Mouse (Mus musculus) heart, adult 18-20 months (tissue): Measurements from ENCODE around the gene Ptprm. TPM values are rescaled to one million over a fixed set of nuclear protein-coding genes. Genes with fewer than 3 reads are reported as not detected.
A peak's percentile ranks its signal among the peaks of the same experiment; 100 is the strongest.

Experiments
- DNase-seq, 2 experiments: peaks; one replicate each; pipeline ENCODE4 v3.0.0; 2021 to 2022; ENCODE audit warnings: mixed read lengths in 1 of 2
- total RNA-seq, 2 experiments: library from RNA; stranded (reverse); gene quantifications; 2 replicates each; pipeline ENCODE4 v1.2.3; 2021

Ptprm gene
- total RNA-seq, 2 experiments from 2014 or later = 80.1 to 86.3 TPM

DNA sequence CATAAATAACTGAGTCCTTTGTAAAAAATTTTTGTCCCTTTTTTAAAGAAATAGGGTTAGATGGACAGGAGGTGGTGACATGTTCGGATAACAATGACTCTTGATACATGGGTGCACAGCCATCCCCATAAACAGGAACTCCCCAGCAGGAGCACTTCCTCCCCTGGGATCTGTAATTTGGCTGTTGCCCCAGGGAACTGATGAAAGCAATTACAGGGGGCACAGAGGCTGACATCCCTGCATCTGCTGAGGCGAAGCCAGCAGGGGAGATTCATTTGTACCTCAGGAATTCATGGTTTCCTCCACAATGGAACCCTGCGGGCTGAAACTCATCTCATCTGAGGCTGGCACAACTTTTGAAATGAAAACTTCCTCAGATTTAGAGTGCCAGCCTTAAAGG lies 140.5 kb downstream of the Ptprm start:
- DNase-seq = peak; percentile 45 to 72

DNA sequence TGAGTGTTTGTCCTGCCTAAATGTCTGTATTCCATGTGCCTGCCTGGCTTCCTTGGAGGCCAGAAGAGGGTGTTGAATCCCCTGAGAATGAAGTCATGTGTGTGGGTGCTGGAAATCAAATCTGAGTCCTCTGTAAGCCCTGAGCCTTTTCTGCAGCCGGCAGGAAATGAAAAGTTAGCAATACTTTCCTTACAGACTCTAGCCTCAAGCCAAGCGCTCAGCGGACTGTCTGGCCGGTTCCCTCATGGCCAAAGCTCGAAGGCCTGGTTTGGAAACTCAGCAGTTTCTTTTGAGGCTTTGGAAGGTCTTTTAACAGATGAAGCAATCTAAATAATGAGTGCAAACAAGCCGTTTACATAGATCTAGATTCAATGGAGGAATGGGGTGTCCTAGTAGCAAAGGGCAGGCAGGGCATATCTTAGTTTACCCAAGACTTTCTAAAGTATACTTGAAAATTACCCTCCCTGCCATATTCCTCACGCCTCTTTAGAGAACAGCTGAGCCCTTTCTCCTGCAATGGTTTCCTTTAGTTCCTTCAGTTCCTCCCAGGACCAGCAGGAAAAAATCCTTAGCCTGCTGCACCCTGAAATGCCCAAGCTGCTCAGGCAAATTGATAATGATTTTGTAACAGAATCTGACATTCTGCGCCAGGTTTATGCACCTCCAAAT lies 144.4 kb downstream of the Ptprm start:
- DNase-seq = no peak

DNA sequence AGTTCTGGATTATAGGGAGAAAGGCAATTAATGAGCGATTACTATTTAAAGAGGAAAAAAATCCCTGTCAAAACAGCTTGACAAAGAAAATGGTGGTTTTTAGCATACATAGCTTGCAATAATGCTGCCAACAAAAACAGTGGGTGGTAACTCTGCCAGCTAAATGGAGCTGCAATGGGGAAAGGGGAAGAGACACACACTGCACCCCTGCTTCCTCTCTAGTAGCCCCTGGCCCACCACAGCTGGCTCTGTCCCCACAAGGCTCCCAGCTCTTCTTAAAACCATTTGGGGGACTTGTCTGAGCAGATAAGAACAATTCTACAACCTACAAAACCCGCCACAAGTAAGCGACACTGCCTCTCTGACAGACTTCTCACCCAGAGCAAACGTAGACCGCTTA lies 145.7 kb downstream of the Ptprm start:
- no peak for DNase-seq

DNA sequence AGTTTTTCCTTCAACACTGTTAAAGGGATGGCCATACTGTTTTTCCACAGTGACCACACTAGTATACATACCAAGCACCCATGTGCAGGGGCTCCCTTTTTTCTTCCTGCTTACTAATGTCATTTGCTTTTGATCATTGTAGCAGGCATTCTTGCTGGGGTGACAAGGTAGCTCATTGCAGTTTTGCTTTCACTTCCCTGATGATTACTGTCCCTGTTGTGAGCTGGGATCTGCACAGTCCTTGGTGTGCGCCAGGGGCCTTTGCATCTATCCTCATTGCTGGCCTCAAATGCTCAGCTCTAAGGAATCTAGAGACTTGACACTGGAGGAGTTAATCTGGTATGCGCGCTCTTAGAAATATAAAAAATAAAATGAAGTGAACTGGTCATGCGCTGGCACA lies 147.3 kb downstream of the Ptprm start:
- DNase-seq = no peak

DNA sequence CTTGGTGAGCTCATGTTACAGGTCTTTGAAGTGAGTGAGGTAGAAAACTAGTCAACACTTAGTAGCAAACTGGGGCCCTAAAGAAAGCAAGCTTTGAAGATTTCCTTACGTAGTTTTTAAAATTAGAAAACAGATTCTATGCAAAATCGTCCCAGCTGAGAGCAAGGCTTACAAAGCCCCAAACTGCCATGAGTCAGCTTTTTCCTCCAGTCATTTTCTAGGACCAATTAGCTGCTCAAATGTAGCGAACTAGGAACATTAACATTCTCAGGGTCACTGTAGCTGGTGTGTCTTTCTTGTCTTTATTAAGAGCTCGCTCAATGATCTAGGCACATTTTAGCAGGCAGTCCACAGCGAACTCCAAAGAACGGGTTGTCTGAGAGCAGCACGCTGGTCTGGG lies 153.1 kb downstream of the Ptprm start:
- no peak for DNase-seq

DNA sequence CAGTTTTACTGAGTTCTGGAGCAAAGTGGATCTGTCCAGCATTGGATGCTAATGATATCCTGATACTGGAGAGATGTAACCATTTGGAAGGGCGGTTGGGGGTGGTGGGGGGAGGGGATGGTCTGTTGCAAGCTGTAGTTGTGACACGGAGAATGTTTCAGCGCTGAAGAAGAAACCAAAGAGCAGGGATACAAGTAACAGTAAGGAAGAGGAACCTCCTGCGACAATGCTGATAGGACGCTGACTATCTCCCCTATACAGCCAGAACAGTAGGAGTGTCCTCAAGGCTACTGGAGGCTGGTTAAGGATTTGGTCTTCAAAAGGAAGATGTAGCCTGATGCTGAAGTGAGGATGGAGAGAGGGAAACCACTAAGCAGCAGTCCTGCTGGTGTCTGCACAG lies 160.5 kb downstream of the Ptprm start:
- DNase-seq = no peak

DNA sequence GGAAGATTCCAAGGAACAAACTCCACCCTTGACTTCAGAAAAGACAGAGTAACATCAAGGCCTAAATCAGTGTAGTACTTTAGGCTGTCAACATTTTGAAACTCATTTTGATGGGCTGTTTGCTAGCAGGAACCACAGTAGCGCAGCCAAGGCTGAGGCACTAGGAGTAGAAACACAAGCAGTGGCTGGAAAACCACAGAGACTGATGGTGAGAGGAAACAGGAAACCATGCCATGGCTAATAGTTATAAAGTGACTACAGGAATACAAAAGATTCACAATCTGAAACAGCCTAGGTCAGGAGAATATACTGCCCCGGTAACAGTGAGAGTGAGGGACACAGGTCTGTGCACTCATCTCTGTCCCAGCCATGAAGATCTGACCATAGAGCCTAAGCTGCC lies 165.7 kb downstream of the Ptprm start:
- no peak for DNase-seq

DNA sequence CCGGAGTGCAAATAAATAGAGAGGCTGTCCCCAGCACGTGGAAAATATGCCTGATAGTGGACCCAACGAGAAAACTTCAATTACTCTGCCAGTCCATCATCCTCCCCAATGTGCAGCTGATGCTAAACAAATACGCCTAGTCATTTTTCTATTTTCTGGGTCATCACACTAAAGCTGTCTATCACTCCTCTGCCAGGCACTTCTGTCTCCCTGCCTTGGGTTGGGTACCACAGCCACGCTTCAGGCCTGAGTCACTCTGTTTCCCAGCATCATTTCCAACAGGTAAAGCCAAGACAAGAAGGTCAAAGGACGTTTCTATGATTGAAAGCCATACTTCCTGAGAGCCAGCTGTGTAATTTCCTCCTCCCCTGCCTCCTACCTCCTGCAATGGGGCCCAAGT lies 167.4 kb downstream of the Ptprm start:
- no peak for DNase-seq

DNA sequence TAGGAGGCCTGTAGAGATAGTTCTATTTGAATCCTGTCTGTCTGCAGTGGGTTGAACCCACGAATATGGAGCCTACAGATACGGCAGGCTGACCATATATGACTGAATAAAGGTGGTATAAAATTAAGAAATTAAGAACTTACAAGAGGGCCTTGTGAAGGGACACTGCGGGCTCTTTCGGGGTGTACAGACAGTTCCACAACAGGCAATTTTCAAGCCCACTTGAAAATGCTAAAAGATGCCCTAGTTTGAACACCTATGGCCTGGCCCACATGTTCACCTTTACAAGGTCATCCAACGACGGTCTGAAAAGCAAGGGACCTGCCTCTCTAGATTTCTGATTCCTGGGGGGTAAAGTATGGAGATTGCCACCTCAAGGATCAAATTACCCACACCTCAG lies 168.3 kb downstream of the Ptprm start:
- DNase-seq = no peak

DNA sequence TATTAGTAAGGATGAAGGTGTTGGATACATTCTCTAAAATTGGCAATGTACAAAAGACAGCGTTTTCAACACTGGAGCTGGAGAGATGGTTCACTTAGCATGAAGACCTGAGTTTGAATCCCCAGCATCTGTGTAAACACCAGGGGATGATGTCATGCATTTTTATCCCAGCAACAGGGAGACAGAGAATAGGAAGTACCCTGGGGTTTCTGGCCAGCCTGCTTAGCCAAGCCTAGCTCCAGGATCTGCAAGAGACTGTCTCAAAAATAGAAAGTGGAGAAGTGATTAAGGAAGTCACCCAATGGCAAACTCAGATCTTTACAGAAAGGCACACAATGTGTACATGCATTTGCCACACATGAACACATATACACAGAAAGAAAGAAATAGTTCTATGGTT lies 174.8 kb downstream of the Ptprm start:
- no peak for DNase-seq

DNA sequence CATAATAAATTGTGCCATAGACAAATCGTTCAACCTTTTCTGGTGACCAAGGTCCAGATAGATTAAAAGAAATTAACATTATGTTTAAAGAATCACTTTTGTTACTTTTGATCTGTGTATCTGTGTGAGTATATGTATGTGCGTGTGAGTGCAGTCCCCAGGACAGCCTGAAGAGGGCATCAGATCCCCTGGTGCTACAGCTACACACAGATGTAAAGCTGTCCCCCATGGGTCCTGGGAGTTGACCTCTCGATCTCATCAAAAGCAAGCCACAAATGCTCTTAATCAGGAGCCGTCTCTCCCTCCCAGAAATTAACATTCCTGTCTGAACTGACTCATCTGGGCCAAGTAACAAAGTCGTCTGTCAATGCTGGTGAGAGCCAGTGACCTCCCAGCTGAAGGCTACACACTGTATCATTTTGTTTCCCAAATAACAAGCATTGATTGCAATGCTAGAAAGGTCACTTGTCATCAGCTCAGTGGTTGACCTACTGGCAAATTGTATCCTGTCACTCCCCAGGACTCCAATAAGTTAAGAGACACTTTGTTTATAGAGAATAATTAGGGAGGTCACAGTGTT lies 175.5 kb downstream of the Ptprm start:
- DNase-seq = no peak

DNA sequence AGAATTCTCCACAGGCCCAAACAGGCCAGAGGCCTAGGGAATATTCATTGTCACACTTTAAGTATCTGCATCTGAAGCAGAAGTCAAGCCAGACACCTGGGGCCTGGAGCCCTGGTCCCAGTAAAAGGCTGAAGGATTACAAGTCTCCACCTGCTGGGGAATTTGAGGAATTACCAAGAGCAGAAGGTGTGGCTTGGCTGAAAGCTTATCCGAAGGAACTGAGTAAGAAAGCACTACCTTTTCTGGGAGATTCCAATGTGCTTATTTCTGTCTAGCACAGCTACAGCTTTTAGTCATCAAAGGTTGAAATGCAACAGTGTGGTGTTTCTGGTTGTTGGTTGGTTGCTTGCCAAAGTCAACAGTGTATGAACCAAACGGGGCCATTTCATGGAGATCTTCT lies 178.4 kb downstream of the Ptprm start:
- peak; percentile 54 to 67 for DNase-seq

DNA sequence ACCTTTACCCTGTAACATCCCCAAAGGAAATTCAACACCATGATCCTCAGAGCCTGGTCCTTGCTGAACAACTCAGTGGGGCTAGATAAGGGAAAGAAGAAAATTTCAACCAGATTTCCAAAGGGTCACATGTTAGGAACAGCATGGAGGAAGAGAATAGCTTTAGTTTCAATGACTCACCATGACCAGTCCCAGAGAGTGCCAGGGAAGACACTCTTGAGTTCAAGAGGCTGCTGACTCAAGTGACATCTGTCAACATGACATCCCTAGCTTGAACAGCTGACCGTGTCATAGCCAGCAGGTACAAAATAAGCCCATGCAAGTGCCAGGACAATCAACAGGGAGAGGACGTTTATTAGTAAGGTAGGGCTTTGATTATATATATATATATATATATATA lies 182.9 kb downstream of the Ptprm start:
- DNase-seq = peak; percentile 64 to 73

DNA sequence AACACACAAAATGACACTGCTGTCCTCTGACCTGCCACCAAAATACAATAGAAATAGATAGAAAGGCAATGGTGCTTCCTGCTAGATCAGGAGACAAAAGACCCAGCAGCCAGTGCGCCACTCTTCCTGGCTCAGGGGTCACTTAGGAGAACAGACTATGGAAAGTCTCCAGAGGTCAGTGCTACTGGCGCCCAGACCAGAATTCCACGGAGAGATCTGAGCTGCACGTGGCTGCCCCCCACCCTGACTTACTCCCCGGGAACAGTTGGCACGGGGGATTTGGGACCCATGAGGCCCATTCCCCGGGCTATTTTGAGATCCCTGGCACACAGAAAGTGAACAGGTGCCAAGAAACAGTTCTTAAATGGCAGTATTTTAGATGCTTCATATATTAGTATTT lies 183.6 kb downstream of the Ptprm start:
- peak; percentile 80 to 83 for DNase-seq

DNA sequence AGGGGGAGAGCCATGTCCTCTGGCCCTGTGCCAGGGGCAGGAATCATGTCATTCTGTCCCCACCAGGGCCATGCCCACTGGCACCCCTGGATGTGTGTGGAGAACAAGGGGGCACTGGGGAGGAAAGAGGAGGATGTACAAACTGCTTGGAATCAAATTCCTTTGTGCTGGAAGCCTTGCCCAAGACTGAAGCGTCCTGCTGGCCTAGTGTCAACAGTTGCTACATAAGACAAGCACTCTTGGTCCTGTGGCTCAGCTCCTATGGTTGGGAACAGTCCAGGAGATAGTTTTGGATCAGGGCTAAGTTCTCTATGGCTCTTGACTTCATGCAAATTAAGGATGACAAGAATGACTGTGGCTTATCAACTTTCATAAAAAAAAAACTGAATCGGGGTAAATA lies 188.4 kb downstream of the Ptprm start:
- DNase-seq = peak in 1 of 2 experiments; percentile 18

DNA sequence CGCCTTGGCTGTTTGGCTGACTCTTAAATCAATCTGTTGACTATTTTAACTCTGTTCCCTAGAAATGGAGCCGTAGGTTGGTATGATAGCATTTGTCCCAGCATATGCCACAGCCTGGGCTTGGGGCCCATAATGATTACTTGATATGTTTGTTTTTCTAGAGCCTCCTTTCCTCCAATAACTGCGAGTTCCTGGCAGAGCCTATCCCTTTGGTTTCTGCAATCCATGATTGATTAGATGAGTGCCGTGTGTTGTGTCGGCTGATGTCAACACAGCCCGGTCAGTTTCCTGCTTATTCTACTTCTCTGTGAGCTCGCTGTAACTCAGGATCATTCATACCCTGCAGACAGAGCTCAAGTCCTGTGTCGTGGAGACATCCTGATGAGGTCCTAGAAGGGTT lies 194.6 kb downstream of the Ptprm start:
- no peak for DNase-seq

DNA sequence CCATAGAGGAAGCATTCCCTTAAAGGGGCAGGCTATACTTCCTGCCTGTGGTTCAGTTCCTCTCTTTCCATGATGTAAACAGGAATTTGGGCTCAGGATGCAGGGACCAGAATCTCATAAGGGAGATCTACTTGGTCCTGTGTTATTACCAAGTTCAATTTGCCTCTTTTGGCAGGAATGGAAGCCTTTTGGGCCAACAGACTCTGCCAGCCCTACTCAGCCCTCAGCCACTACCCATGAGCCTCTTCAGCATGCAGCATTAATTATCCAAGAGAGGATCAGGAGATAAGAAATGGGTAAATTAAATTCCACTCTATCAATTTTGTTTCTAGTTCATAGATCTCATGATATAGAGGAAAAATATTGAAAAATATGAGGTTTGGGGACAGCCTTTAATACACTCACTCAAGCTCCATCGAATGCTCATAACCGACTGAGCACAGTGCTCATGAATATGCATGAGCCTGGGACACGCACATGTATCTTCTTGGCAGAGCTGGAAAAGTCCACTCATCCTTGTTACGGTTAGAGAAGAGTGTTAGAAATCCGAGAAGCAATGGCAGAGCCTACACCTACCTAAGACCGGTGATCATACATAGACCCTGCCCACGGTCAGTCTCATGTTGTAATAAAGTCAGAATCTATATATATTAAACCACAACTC lies 197.0 kb downstream of the Ptprm start:
- DNase-seq = no peak

DNA sequence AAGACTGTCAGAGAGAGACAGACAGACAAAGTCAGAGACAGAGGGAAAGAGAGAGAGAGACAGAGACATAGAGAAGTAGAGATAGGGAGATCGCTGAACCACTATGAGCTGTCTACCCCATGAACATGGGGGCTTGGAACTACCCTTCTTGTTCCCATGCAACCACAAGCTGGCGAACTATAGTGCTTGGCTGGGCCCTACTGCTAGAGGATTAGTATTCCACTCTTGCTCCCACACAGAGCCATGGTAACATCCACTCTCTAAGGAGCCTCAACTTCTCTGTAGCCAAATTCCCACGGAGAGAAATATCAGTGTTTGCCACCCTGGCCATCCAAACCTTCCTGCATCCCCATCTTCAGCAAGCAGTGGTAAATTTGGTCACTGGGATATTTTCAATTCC lies 202.0 kb downstream of the Ptprm start:
- no peak for DNase-seq

DNA sequence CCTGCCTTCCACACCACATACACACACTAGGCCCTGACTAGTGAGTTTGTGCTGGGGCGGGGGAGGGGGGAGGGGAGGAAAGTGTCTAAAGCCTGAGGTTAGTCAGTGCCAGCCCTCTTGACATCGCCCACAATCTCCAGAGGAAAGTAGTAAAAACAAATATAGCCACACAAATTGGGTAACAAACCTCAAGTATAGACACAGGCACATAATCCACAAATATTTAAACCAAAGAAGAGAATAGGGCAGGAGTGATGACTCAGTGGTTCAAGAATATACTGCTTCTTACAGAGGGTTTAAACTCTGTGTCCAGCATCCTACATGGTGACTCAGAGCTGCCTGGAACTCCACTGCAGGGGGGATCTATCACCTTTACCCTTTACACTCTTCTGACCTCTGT lies 203.8 kb downstream of the Ptprm start:
- no peak for DNase-seq

DNA sequence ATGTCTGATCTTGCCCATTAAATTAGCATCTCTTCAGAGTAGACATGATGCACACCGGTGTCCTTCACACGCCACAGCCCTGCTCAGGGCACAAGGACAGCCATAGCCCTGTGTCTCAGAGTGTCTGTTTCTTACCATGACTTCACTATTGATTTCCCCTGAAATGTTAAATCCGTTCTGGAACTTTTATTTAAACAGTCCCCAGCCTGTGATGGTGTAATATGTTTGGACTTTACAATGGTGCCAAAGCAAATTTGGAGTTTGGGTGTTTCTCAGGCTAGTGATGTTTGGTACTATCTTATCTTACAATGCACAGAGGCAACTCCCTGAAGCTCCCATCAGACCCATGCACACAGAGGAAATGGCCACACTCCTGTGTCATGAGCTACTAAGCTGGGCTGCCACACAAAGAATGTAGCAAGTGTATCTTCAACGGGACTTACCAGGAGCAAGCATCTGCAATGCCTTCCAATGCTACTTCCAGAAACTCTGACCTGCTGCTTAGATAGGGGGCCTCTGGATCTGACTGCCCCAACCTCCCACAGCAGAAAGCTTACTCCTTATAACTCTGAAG lies 212.0 kb downstream of the Ptprm start:
- DNase-seq = peak in 1 of 2 experiments; percentile 28

DNA sequence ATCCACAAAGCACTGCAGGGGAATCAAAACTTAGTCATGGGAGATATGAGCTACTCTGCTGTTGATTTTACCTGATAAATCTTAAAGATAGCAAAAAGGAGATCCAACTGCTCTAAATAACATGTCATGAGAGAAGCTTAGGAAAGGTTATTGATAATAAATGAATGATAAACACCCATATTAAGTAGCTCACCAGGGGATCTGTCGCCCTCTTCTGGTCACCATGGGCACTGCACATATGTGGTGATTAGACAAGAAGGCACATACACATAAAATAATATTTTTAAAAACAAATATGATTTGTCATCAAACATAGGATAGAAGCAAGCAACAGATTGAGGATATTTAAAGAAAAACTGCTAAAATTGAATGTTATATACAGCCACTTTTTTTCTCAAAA lies 213.8 kb downstream of the Ptprm start:
- peak in 1 of 2 experiments; percentile 47 for DNase-seq

DNA sequence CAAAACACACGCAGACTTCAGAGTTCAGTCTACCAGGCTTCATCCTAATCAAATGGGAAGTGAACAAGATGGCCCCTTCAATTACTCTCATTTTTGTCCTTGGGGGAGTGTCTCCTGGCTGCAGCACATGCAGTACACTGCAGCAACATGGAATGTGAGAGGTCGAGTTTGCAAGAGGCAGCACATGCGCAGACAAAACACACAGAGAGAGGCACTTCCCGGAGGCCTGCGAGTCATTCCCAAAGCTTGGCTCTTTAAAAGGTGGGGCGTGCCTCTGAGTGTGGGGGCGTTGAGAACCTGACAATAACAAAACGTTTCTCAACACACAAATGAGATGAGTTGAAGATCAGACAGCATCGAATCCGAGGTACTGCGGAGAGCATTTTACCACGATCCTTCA lies 215.3 kb downstream of the Ptprm start:
- DNase-seq = no peak

DNA sequence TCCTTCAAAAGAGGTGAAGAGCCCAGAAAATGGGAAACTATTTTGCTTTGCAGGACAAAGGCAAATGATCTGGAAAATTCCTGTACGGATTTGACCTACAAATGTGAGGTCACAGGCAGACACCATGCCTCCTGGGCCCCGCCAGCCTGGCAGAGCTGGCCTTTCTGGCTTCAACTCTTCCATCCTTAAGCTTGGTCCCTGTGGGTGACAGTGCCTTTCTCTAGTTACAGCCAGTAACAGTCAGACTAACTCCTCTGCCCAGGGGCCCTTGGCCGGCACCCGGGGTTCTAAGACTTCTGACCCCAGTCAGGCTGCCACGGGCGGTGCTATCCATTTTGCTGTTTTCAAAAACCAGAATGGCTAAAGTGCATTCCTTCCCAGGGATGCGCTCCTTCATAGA lies 217.4 kb downstream of the Ptprm start:
- peak in 1 of 2 experiments; percentile 14 for DNase-seq

DNA sequence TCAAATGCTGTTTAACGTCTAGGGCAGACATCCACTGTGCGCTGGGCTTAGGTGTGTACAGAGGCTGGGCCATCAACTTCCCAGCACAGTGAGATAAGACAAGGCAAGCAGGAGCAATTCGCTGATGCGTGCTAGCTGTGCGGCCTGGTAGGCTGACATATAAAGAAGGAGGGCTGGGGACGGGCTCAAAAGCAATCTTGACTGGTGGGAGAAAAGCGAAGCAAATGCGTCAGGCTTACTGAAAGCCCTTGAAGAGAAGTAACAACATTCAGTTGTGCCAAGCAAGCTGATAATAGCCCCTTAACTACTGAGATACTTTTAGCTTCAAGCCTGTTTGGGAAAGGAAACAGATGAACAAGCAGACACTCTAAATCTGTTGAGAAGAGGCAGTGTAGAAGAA lies 217.8 kb downstream of the Ptprm start:
- DNase-seq = peak; percentile 39 to 59
